Mouse (Mus musculus) spleen, postnatal 14 days (tissue): Measurements from ENCODE around the gene Ctu2.

Experiments used
- DNase-seq, 2 experiments: peaks; one replicate each; pipeline ENCODE4 v3.0.0; 2021 to 2022; ENCODE audit warnings: low spot score in 2 of 2

The Ctu2 gene

GRCm38 (mm10) chr8:122475580-122476320 lies at the start of gene Ctu2, which contains the start of gene Rnf166:
TSS of gene Ctu2 (plus strand) at chr8:122476143.
TSS of gene Rnf166 (minus strand) at chr8:122476064.
- peak; percentile 85 to 93 for DNase-seq

GRCm38 (mm10) chr8:122426145-122426544 lies 49.8 kb upstream of the Ctu2 start:
- DNase-seq, result no peak

DNA sequence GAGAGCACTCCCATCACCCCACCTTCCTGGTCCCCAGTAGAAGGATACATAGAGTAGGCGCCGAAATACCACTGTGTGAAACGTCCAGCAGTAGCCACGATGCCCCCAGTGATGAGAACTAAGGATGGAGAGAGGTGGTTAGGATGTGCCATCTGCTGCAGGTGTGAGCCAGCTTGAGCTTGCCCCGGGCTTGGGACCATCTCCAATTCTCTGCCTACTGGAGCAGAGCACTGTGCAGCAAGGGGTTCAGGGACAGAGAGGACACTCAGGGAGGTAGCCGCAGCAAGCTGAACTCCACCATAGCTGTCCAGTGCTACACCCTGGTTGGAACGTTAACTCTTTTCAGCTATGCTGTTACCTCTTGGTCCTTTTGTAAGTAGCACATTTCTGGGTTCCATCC lies 48.3 kb upstream of the Ctu2 start:
- DNase-seq, result no peak

DNA sequence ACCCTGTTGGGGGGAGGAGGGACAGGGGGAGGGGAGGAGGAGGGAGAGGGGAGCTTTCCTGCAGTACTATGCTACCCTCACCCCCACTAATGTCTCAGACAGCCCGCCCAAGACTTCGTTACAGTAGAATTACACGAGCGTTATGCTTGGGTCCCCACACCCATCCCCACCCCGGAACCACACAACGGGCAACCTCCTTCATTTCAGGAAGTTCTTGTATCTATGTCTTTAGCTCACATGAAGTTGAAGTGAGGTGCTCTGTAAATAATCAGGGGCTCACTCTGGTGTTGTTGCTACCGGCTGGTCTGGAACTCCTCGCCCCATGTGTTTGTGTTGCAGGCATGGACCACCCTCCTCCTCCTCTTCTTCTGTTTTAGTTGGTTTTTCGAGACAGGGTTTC lies 47.8 kb upstream of the Ctu2 start:
- peak in 1 of 2 experiments; percentile 19 for DNase-seq

DNA sequence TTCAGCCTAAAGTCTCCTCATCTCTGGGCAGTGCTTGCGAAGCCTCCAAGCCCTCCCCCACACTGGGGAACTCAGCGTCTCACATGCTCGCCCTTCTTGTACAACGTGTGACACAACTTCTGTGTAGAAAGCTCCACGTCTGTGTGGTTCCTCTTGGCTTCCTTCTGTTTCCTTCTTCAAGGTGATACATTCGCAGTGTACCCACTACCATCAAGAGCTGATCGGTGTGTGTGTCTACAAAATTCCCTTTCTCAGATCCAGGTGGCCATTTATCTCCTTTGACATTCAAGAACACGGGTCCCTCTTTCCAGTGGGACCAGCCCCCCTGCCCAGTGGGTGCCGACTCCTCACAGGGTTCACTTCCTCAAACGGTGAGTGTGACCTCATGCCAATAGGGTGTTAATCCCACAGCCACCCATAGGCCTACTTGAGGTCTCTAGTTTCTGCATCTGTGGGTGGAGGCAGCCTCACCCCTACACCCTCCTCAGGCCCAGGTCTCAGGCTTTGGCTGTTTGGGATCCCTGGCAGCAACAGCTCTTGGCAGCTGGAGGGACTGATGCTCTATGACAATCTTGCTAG lies 45.8 kb upstream of the Ctu2 start:
- peak in 1 of 2 experiments; percentile 37 for DNase-seq

GRCm38 (mm10) chr8:122430646-122431045 lies 45.3 kb upstream of the Ctu2 start:
- DNase-seq, result no peak

GRCm38 (mm10) chr8:122431694-122432442 lies 44.1 kb upstream of the Ctu2 start:
- peak in 1 of 2 experiments; percentile 23 for DNase-seq

GRCm38 (mm10) chr8:122432443-122433268 lies 43.3 kb upstream of the Ctu2 start, which contains the start of gene Cyba:
TSS of gene Cyba (minus strand) at chr8:122432930.
- peak; percentile 57 to 75 for DNase-seq

DNA sequence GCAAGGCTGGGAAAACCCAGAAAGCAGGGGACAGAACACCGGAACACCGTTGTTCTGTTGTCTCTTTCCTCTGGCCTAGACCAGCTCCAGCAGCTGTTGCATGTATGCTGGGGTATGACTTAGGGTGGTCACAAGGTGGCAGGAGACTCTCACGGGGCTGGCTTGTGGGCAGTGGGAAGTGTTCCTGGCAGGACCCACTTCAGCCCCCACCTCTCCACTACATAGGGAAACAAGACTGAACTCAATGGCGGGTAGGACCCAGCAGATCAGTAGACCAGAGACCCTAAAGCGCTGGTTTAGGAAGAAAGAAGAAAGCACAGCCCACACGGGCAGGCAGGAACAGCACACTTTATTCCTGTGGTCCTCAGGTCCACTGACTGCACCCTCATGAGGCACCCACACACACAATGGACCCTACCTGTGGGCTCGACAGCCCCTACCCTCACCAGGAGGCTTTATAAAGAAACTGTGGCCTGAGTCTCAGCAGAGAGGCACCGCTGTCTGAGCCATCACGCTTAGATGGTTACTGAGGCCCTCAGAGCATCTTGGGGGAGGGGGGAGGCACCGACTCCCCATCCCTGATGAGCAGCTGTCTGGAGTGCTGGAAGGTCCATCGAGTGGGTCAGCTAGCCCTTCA lies 42.6 kb upstream of the Ctu2 start:
- no peak for DNase-seq

GRCm38 (mm10) chr8:122435375-122435774 lies 40.6 kb upstream of the Ctu2 start:
- DNase-seq, result no peak

- no peak for DNase-seq
These were observed 39.8 kb upstream of the Ctu2 start for GRCm38 (mm10) chr8:122436146-122436545.

GRCm38 (mm10) chr8:122436586-122437125 lies 39.3 kb upstream of the Ctu2 start:
- no peak for DNase-seq

GRCm38 (mm10) chr8:122437708-122438331 lies 38.1 kb upstream of the Ctu2 start:
- no peak for DNase-seq

DNA sequence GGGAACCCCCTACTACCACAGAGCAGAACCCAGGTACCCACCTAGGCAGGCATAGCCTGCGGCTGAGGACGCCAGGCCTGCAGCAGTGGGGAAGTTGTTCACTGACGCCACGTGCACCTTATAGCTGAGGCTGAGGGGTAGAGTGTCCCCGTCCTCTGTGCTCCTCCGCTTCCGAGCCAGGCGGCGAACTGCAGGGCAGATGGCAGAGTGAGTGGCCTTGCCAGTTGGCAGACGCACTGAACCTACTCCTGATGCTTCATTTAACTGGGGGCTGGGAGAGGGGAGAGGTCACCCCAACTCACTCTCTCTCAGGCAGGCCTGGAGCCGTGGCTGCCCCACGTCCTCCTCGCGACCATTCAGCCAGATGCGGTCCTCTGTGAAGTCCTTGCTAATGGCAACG lies 36.6 kb upstream of the Ctu2 start:
- DNase-seq, result no peak

DNA sequence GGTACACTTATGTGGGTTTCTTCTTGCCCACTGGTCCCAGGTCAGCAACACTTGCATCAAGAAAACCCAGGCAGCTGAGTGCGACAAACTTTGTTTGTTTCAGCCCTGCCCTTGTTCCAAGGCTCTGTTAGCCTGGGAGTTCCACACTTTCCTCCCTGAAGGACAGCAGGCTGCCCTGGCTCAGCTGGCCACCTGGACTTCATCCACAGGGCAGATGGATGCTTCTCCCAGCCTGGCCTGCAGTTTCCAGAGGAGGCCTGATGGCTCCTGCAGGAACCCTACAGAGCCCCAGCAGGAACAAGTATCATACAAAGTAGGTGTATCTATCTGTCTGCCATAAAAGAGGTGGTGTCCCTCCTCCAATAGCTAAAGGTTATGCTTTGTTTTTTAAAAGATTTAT lies 34.6 kb upstream of the Ctu2 start:
- no peak for DNase-seq

DNA sequence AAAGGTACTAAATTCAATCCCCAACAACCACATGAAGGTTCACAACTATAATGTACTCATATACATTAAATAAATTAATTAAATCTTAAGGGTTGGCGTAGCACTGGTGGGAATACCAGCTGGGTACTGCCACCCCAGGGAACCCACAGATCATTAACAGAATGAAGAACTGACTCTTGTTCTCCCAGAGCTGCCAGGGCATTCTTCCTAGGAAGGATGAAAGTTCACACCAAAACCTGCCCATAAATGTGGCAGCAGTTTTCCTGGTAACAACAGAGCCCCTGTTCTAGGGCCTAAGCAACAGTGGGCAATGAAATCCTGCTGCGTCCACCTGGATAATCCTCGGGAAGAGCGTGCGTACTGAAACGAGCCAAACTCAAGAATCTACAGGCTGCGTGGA lies 33.6 kb upstream of the Ctu2 start:
- DNase-seq, result no peak

DNA sequence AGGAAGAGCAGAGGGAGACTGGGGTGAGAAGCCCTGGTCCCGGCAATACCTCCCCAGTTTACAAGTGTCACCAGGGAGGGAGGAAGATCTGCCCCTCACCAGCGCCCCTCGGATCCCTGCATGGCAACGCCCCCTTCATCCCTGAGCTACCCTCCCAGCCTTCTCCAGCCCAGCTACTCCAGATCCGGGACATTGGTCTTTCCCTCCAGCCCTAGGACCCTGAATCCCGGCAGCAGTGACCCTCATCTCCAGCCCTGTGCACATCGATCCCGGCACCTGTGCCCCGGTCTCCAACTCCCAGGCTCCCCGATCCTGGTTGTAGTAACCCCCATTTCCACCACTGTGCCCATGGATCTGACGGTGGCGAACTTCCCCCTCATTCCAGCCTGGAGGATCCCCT lies 33.2 kb upstream of the Ctu2 start:
- DNase-seq, result no peak

DNA sequence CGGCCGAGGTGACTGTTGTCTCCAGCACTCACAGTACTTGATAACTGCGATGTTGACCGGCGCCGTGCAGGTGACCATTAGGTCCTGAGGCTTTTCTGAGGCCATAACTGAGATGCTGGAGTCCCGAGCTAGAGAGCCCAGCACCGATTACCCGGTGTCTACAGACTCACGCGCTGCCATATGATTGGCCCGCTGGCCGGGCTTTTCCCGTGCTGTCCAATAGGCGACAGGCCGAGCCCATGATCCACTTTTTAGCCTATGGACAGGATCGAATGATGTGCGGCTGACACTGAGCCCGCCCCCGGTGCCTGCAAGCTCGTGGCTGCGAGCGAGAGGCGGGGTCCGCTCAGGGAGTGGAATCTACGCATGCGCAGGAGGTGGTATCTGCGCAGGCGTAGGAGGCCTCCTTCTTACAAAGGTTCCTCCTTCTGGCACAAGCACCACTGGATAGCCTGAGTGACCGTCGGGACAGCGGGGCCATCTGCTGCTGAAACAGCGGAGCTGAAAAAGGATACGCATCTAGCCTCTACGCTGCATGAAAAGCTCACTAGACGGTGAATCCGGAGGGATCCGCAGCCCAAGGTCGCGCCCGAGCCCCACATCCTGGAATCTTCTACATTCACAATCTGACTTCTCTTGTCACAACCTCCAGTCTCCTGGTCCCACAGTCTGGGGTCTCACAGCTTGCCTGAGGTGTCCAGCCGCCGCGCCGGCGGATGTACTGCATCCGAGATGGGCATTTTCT lies 32.5 kb upstream of the Ctu2 start, which contains the start of gene Mvd:
Gene Mvd (minus strand): TSS at position 161 of the 745 bp plus-strand sequence.
- DNase-seq, result peak; percentile 94 to 96

DNA sequence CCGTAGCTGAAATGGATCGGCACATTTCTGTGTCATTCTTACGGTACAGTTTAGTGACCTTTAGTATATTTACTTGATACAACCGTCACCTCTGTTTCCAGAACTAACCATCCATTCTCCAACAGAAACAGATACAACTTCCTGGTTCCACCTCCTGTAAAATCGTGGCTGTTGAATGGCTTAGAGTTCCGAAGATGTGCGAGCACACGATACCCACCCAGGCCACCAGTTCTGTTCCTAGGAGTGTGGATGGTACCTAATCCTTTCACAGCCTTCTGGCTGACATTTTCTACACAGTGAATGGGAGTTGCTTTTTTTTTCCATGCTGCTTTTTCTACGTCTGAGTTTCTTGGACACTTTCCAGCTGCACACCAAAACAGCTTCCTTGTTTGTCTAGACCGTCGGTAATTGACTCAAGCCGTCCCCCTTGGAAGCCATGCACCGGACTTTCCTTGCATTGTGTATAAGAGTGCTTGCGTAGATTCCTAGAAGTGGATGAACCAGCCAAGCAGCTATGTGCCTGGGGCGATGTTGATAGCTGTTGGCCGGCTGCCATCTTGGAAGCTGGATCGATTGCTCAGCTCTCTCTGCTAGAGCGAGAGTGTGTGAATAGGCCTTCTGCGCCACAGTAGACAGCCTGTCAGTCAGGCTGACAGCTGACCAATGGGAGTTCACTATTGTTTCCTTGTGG lies 31.7 kb upstream of the Ctu2 start:
- peak; percentile 66 to 72 for DNase-seq
